Mouse (Mus musculus) midbrain, embryonic 16.5 days (tissue): ENCODE data around the gene Wdr70. TPM values are rescaled to one million over a fixed set of nuclear protein-coding genes. Genes with fewer than 3 reads are reported as not detected.

Experiments
- ATAC-seq: fragments of 200-750 bp; cut with Nextera tagmentation; 2 replicates; pipeline ENCODE4 v1.8.0; 2017; ENCODE audit warnings: moderate TSS enrichment
- H3K27ac ChIP-seq: fragments of 300-500 bp; sonication (generic); 2 replicates; pipeline ENCODE4 v1.5.1; 2014; ENCODE audit warnings: mild to moderate bottlenecking, low read length, mixed read lengths
- H3K27me3 ChIP-seq: fragments of 300-500 bp; sonication (generic); 2 replicates; pipeline ENCODE4 v1.6.1; 2014; ENCODE audit warnings: low read depth, low read length, mixed read lengths; ENCODE audit not compliant: control insufficient read depth, insufficient read depth
- H3K36me3 ChIP-seq: fragments of 300-500 bp; sonication (generic); 2 replicates; pipeline ENCODE4 v1.6.1; 2014; ENCODE audit warnings: mild to moderate bottlenecking, low read length, moderate library complexity, mixed read lengths; ENCODE audit not compliant: control insufficient read depth, insufficient read depth
- H3K4me1 ChIP-seq: fragments of 300-500 bp; sonication (generic); 2 replicates; pipeline ENCODE4 v1.6.1; 2014; ENCODE audit warnings: mild to moderate bottlenecking, low read length, mixed read lengths; ENCODE audit not compliant: control insufficient read depth, insufficient read depth
- H3K4me2 ChIP-seq: fragments of 300-500 bp; sonication (generic); 2 replicates; pipeline ENCODE4 v1.6.1; 2014; ENCODE audit warnings: mild to moderate bottlenecking, low read length, mixed read lengths
- H3K4me3 ChIP-seq: fragments of 300-500 bp; sonication (generic); 2 replicates; pipeline ENCODE4 v1.5.1; 2014; ENCODE audit warnings: low read depth, mild to moderate bottlenecking, low read length, moderate library complexity, mixed read lengths
- H3K9ac ChIP-seq: fragments of 300-500 bp; sonication (generic); 2 replicates; pipeline ENCODE4 v1.6.1; 2014; ENCODE audit warnings: low read depth, low read length, mixed read lengths
- H3K9me3 ChIP-seq: fragments of 300-500 bp; sonication (generic); replicated peaks from 2 replicates; pipeline ENCODE4 v1.6.1; 2014; ENCODE audit warnings: mild to moderate bottlenecking, low read length, mixed read lengths; ENCODE audit not compliant: control insufficient read depth, poor library complexity, severe bottlenecking
- WGBS: fragments of 180-500 bp; shearing (Covaris S2); extraction: QIAGEN DNeasy Blood & Tissue Kit; methylation state at CpG from one replicate; pipeline ENCODE4 v1.1.7; 2014; 5-methylcytosine and 5-hydroxymethylcytosine counted together
- polyA plus RNA-seq: library from polyadenylated mRNA; unstranded; fragments of >200 nt; fragmentation: Nextera tagmentation; extraction: Ambion mirVana; gene quantifications from 2 replicates; pipeline ENCODE4 v1.2.1, GENCODE M21; 2015

Gene Wdr70
- polyA plus RNA-seq, 1 experiment from 2014 or later, result 75.2 TPM

GRCm38 (mm10) chr15:8051177-8051576 lies 47.8 kb downstream of the Wdr70 start:
- Histone ChIP-seq H3K9me3 (no peaks in the 10 kb centered on the region), H3K4me2 (no peak overlapping the region), H3K27ac (no peak overlapping the region), H3K9ac (no peak overlapping the region), H3K36me3 (peaks cover 6% of the 10 kb centered on the region; the same call in 1 of the 2 replicates), H3K4me3 (no peak overlapping the region), H3K27me3 (no peaks in the 10 kb centered on the region), H3K4me1 (no peaks in the 10 kb centered on the region)
- ATAC-seq, result no peak
- 94% methylated on average over 3 of the region's 3 CpGs for WGBS

GRCm38 (mm10) chr15:8039834-8040233 lies 59.2 kb downstream of the Wdr70 start:
- H3K27me3 ChIP-seq, result no peaks in the 10 kb centered on the region
- no peaks in the 10 kb centered on the region for H3K9me3 ChIP-seq
- H3K9ac ChIP-seq, result no peak overlapping the region
- H3K36me3 ChIP-seq, result 0 out of 2 replicates have a peak, but pooled peaks cover 6% of the 10 kb centered on the region
- no peak overlapping the region for H3K4me3 ChIP-seq
- H3K27ac ChIP-seq, result no peak overlapping the region
- ATAC-seq, result no peak
- no peaks in the 10 kb centered on the region for H3K4me1 ChIP-seq
- WGBS, result 74% methylated on average over 4 of the region's 4 CpGs
- H3K4me2 ChIP-seq, result no peak overlapping the region

GRCm38 (mm10) chr15:8038457-8038856 lies 60.6 kb downstream of the Wdr70 start:
- Histone ChIP-seq H3K9ac (no peak overlapping the region), H3K27me3 (no peaks in the 10 kb centered on the region), H3K9me3 (no peaks in the 10 kb centered on the region), H3K36me3 (0 out of 2 replicates have a peak, but pooled peaks cover 6% of the 10 kb centered on the region), H3K4me1 (no peaks in the 10 kb centered on the region), H3K27ac (no peak overlapping the region), H3K4me2 (no peak overlapping the region), H3K4me3 (no peak overlapping the region)
- WGBS, result 87% methylated on average over 5 of the region's 5 CpGs
- no peak for ATAC-seq

GRCm38 (mm10) chr15:8037825-8038224 lies 61.2 kb downstream of the Wdr70 start:
- H3K36me3 ChIP-seq, result 0 out of 2 replicates have a peak, but pooled peaks cover 6% of the 10 kb centered on the region
- no peak overlapping the region for H3K27ac ChIP-seq
- H3K4me2 ChIP-seq, result no peak overlapping the region
- H3K9me3 ChIP-seq, result no peaks in the 10 kb centered on the region
- H3K27me3 ChIP-seq, result no peaks in the 10 kb centered on the region
- no peak overlapping the region for H3K4me3 ChIP-seq
- WGBS, result 66% methylated on average over 3 of the region's 3 CpGs
- H3K4me1 ChIP-seq, result no peaks in the 10 kb centered on the region
- no peak for ATAC-seq
- H3K9ac ChIP-seq, result no peak overlapping the region

GRCm38 (mm10) chr15:8031211-8031610 lies 67.8 kb downstream of the Wdr70 start:
- H3K4me1 ChIP-seq, result no peaks in the 10 kb centered on the region
- H3K27ac ChIP-seq, result no peak overlapping the region
- H3K4me3 ChIP-seq, result no peak overlapping the region
- H3K9ac ChIP-seq, result no peak overlapping the region
- H3K9me3 ChIP-seq, result no peaks in the 10 kb centered on the region
- H3K4me2 ChIP-seq, result no peak overlapping the region
- 89% methylated on average over 7 of the region's 7 CpGs for WGBS
- ATAC-seq, result no peak
- H3K36me3 ChIP-seq, result no peaks in the 10 kb centered on the region
- H3K27me3 ChIP-seq, result no peaks in the 10 kb centered on the region

GRCm38 (mm10) chr15:8030643-8031042 lies 68.4 kb downstream of the Wdr70 start:
- Histone ChIP-seq H3K4me1 (no peaks in the 10 kb centered on the region), H3K27me3 (no peaks in the 10 kb centered on the region), H3K9me3 (no peaks in the 10 kb centered on the region), H3K27ac (no peak overlapping the region), H3K4me2 (no peak overlapping the region), H3K36me3 (no peaks in the 10 kb centered on the region), H3K4me3 (no peak overlapping the region), H3K9ac (no peak overlapping the region)
- WGBS, result 90% methylated on average over 3 of the region's 3 CpGs
- ATAC-seq, result no peak

GRCm38 (mm10) chr15:8027503-8027902 lies 71.5 kb downstream of the Wdr70 start:
- Histone ChIP-seq H3K27me3 (no peaks in the 10 kb centered on the region), H3K4me1 (no peaks in the 10 kb centered on the region), H3K9me3 (no peaks in the 10 kb centered on the region), H3K9ac (no peak overlapping the region), H3K27ac (no peak overlapping the region), H3K36me3 (no peaks in the 10 kb centered on the region), H3K4me2 (no peak overlapping the region), H3K4me3 (no peak overlapping the region)
- WGBS, result 91% methylated on average over 2 of the region's 2 CpGs
- ATAC-seq, result no peak

GRCm38 (mm10) chr15:8011418-8011817 lies 87.6 kb downstream of the Wdr70 start:
- ATAC-seq, result no peak
- Histone ChIP-seq H3K27me3 (no peaks in the 10 kb centered on the region), H3K4me3 (no peak overlapping the region), H3K4me1 (no peaks in the 10 kb centered on the region), H3K4me2 (no peak overlapping the region), H3K27ac (no peak overlapping the region), H3K36me3 (no peaks in the 10 kb centered on the region), H3K9ac (no peak overlapping the region), H3K9me3 (no peaks in the 10 kb centered on the region)
- WGBS, result 79% methylated on average over 7 of the region's 7 CpGs

- H3K9me3 ChIP-seq, result no peaks in the 10 kb centered on the region
- 91% methylated on average over 8 of the region's 8 CpGs for WGBS
- no peak overlapping the region for H3K4me2 ChIP-seq
- no peaks in the 10 kb centered on the region for H3K4me1 ChIP-seq
- H3K36me3 ChIP-seq, result no peaks in the 10 kb centered on the region
- H3K9ac ChIP-seq, result no peak overlapping the region
- no peak overlapping the region for H3K4me3 ChIP-seq
- no peaks in the 10 kb centered on the region for H3K27me3 ChIP-seq
- H3K27ac ChIP-seq, result no peak overlapping the region
- no peak for ATAC-seq
Observed at GRCm38 (mm10) chr15:8007413-8007812, 91.6 kb downstream of the Wdr70 start.
